Mouse (Mus musculus): ENCODE measurements at regions not wholly inside any gene's neighbourhood (a gene's known extent, or its start where the extent isn't known, plus 50 kb on each side); places are given as distances from the start of the nearest gene placed in this dataset.
A peak's percentile ranks its signal among the peaks of the same experiment; 100 is the strongest.
"Not testable (repeated sequence)": the region's sequence is repeated elsewhere in the genome, so short reads cannot be mapped to it uniquely, and the experiment has no call there.

GRCm38 (mm10) chr12:69467363-69467762 lies 95.1 kb upstream of the Gm9887 start:
- no peaks in the 10 kb centered on the region for H3K36me3 ChIP-seq
- no peaks in the 10 kb centered on the region for H3K27me3 ChIP-seq
- H3K9me3 ChIP-seq, result no peaks in the 10 kb centered on the region; the same call in 1 of the 2 replicates
- no peak overlapping the region for H3K4me2 ChIP-seq
- no peak overlapping the region for H3K9ac ChIP-seq (replicated peaks)
- H3K4me1 ChIP-seq (replicated peaks), result peaks cover 11% of the 10 kb centered on the region
- H3K27ac ChIP-seq, result no peak overlapping the region
- H3K4me3 ChIP-seq (replicated peaks), result no peak overlapping the region
- ATAC-seq (ENCODE audit: insufficient number of reproducible peaks, insufficient read depth, low FRiP score, low TSS enrichment, low read depth), result no peak
- WGBS, result 66% methylated on average over 4 of the region's 4 CpGs

DNA sequence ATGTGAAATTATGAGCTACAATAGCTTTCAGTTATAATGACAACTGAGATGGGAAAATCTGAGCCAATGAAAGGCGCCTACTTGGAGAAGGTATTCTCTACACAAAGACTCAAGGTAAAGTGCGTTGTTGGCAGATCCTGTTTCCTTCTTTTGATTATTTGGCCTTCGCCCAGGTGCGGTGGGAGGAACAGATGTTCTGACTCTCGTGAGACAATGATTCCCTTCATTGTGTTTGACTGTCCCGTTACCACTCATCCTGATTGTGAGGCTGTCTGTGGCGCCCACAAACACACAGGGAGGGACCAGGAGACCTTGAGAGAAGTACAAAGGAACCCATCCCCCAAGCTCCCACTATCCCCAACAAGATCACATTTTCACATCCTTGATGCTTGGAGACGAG lies 92.6 kb upstream of the Gm9887 start:
- Histone ChIP-seq H3K9me3 (no peaks in the 10 kb centered on the region), H3K4me3 (replicated peaks) (no peak overlapping the region), H3K27ac (no peak overlapping the region), H3K4me1 (replicated peaks) (peaks cover 19% of the 10 kb centered on the region), H3K27me3 (no peaks in the 10 kb centered on the region), H3K4me2 (no peak overlapping the region), H3K36me3 (no peaks in the 10 kb centered on the region), H3K9ac (replicated peaks) (no peak overlapping the region)
- WGBS, result 86% methylated on average over 8 of the region's 8 CpGs
- no peak for ATAC-seq (ENCODE audit: insufficient number of reproducible peaks, insufficient read depth, low FRiP score, low TSS enrichment, low read depth)

GRCm38 (mm10) chr12:69463327-69463726 lies 91.1 kb upstream of the Gm9887 start:
- not testable (repeated sequence) for H3K27ac ChIP-seq; H3K27me3 ChIP-seq; H3K36me3 ChIP-seq; H3K9ac ChIP-seq (replicated peaks); ATAC-seq (ENCODE audit: insufficient number of reproducible peaks, insufficient read depth, low FRiP score, low TSS enrichment, low read depth); H3K4me2 ChIP-seq; H3K9me3 ChIP-seq; H3K4me3 ChIP-seq (replicated peaks)
- peaks cover 19% of the 10 kb centered on the region for H3K4me1 ChIP-seq (replicated peaks)
- WGBS, result 96% methylated on average over 6 of the region's 6 CpGs

DNA sequence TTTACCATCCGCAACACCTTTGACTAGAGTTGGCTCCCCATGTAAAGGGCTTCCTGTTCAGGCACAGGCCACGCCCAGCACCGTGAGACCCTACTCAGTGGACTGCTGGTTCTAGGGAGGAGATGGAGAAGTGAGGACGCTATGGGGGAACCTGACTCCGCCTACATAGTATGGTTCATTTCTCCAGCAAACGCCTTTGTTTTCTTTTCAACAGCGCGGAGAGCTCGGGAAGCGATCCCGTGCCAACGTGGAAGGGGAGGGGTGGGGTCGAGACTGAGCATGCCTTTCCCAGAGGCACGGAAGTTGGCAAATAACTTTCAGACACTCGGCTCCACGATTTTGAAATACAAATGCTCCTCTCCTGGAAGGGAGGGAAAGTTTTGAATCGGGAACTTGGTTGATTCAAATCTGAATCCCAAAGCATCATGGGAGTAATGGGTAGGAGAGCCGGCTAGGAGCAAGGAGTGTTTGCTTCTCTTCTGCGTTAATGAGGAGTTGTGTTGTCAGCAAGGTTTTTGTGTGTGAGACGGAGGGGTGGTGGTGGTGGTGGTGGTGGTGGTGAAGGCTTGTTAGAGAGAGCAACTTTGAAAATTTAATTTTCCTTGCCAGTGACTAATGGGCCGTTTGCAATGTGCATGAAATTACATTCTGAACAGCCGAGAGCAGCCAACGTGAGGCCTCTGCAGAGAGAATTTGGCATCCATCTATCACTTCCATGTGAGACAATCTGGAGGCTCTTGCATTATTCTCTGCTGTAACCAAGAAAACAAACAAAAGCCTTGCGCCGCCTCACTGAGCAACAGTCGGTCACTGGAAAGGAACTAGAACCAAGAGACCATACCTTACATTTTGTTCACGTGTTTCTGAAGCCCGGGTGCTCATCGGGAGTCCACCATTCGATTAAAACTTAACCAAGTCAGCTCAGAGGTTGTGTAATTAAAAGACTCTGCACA lies 89.9 kb upstream of the Gm9887 start:
- WGBS, result 30% methylated on average over 30 of the region's 30 CpGs
- Histone ChIP-seq H3K27ac (peak overlapping the region; percentile 83), H3K27me3 (no peaks in the 10 kb centered on the region), H3K9ac (replicated peaks) (peak overlapping the region; percentile 47), H3K4me2 (peak overlapping the region; percentile 53), H3K36me3 (no peaks in the 10 kb centered on the region), H3K9me3 (no peaks in the 10 kb centered on the region), H3K4me3 (replicated peaks) (peak overlapping the region; percentile 32), H3K4me1 (replicated peaks) (peaks cover 14% of the 10 kb centered on the region; the same call in 1 of the 2 replicates)
- peak; percentile 88 for ATAC-seq (ENCODE audit: insufficient number of reproducible peaks, insufficient read depth, low FRiP score, low TSS enrichment, low read depth)

DNA sequence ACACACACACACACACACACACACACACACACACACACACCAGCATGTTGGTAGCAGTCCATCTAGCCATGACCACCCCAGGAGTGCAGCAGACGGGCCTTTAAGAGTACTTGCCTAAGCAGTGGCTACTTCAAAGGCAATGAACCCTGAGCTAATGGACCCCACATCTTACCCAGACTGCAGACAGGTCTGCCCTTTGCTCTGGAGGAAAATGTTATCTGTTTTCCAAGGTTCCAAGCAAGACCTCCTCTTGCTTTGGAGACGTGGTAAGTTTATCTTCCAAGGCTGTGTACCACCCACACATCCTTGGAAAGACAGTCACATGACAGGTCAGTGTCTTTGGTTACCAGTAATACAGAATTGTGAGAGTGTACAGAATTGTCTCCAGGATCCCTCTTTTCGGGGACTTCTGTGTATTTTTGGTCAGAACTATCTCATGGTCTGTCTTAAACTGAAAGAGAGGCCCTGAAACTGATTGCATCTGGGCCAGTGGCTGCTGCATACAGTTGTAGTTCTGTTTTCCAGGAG lies 88.4 kb upstream of the Gm9887 start:
- H3K36me3 ChIP-seq, result no peaks in the 10 kb centered on the region
- 62% methylated on average over 3 of the region's 3 CpGs for WGBS
- no peak overlapping the region for H3K9ac ChIP-seq (replicated peaks)
- no peaks in the 10 kb centered on the region for H3K27me3 ChIP-seq
- no peaks in the 10 kb centered on the region for H3K9me3 ChIP-seq
- H3K4me2 ChIP-seq, result no peak overlapping the region
- no peak overlapping the region for H3K27ac ChIP-seq
- H3K4me1 ChIP-seq (replicated peaks), result peaks cover 12% of the 10 kb centered on the region; the same call in 1 of the 2 replicates
- no peak overlapping the region for H3K4me3 ChIP-seq (replicated peaks)
- ATAC-seq (ENCODE audit: insufficient number of reproducible peaks, insufficient read depth, low FRiP score, low TSS enrichment, low read depth), result no peak

DNA sequence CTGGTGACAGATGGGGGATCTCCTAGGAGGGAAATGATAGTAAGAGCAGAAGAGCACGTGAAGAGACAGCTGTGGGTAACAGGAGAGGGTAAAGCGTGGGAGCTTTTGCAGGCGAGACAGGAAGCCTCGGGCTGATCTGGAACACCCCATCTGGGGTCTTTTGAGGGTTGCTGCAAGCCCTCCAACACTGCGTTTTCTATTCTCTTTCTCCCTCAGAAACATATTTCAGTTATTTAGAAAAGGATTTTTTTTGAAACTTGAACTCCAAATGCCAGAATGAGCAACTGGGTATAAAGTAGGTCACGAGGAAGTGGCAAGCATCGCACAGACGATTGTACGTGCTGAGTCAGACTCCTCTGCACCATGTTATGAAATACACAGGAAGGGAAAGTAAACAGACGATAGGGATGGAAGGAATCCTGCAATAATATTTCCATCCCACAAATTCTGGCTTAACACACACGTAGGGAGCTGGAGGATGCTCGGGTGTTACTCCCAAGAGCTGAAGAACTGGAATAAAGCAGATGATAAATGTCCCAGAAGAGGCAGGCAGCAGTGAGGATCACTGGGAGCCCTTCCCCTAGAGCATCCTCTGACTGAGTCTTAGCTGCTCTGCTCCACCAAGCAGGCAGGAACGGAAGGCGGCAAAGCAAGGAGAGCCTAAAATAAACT lies 86.0 kb upstream of the Gm9887 start:
- H3K9ac ChIP-seq (replicated peaks), result no peak overlapping the region
- H3K4me3 ChIP-seq (replicated peaks), result no peak overlapping the region
- no peak for ATAC-seq (ENCODE audit: insufficient number of reproducible peaks, insufficient read depth, low FRiP score, low TSS enrichment, low read depth)
- no peak overlapping the region for H3K4me2 ChIP-seq
- no peaks in the 10 kb centered on the region for H3K36me3 ChIP-seq
- 80% methylated on average over 14 of the region's 14 CpGs for WGBS
- H3K9me3 ChIP-seq, result no peaks in the 10 kb centered on the region
- no peak overlapping the region for H3K27ac ChIP-seq
- no peaks in the 10 kb centered on the region for H3K27me3 ChIP-seq
- peaks cover 12% of the 10 kb centered on the region; the same call in 1 of the 2 replicates for H3K4me1 ChIP-seq (replicated peaks)

- no peak overlapping the region for H3K27ac ChIP-seq
- no peak overlapping the region for H3K4me2 ChIP-seq
- H3K27me3 ChIP-seq, result no peaks in the 10 kb centered on the region
- H3K4me3 ChIP-seq (replicated peaks), result no peak overlapping the region
- no peaks in the 10 kb centered on the region for H3K36me3 ChIP-seq
- no peaks in the 10 kb centered on the region for H3K9me3 ChIP-seq
- H3K9ac ChIP-seq (replicated peaks), result no peak overlapping the region
- peaks cover 6% of the 10 kb centered on the region; the same call in 1 of the 2 replicates for H3K4me1 ChIP-seq (replicated peaks)
- no peak for ATAC-seq (ENCODE audit: insufficient number of reproducible peaks, insufficient read depth, low FRiP score, low TSS enrichment, low read depth)
- 89% methylated on average over 3 of the region's 3 CpGs for WGBS
Measured at GRCm38 (mm10) chr12:69456746-69457145, 84.5 kb upstream of the Gm9887 start.

DNA sequence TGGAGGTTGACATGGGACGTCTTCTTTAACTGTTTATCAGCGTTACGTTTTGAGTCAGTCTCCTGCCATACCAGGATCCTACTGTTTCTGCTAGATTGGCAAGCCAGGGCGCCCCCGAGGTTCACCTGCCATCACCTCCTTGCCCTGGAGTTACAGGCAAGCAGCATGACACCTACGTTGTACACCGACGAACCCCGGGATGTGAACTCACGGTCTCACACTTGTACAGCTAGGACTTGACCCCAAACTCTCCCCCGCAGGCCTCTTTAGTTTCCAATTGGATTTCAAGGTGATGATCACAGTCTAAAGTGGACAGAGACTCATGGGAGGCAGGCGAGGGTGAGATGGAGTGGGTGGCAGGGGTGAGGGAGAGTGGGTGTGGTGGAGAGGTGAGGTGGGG lies 83.9 kb upstream of the Gm9887 start:
- Histone ChIP-seq H3K27ac (no peak overlapping the region), H3K9me3 (no peaks in the 10 kb centered on the region), H3K4me1 (replicated peaks) (peaks cover under 1% of the 10 kb centered on the region; the same call in 1 of the 2 replicates), H3K9ac (replicated peaks) (no peak overlapping the region), H3K27me3 (no peaks in the 10 kb centered on the region), H3K4me2 (no peak overlapping the region), H3K36me3 (no peaks in the 10 kb centered on the region), H3K4me3 (replicated peaks) (no peak overlapping the region)
- no peak for ATAC-seq (ENCODE audit: insufficient number of reproducible peaks, insufficient read depth, low FRiP score, low TSS enrichment, low read depth)
- 89% methylated on average over 12 of the region's 12 CpGs for WGBS

DNA sequence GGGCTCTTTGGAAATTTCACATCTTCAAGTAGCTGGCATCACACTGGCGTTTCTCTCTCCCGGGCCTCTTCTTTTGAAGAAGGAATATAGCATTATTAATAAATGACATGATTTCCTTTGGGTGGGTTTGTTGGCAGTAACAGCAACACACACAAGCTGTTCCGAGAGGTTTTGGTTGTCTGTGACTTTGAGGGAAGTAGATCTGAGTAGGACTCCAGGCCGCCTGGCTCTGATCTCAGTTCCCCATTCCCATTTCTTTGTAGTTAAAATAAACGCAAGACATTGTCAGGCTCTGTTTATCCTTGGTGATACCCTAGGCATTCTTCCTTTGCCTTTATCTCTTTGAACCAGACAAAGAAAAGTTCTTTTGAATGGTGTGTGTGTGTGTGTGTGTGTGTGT lies 83.3 kb upstream of the Gm9887 start:
- Histone ChIP-seq H3K27ac (no peak overlapping the region), H3K4me2 (no peak overlapping the region), H3K9me3 (no peaks in the 10 kb centered on the region), H3K4me3 (replicated peaks) (no peak overlapping the region), H3K36me3 (no peaks in the 10 kb centered on the region), H3K9ac (replicated peaks) (no peak overlapping the region), H3K4me1 (replicated peaks) (no peaks in the 10 kb centered on the region), H3K27me3 (no peaks in the 10 kb centered on the region)
- 76% methylated on average over 5 of the region's 5 CpGs for WGBS
- ATAC-seq (ENCODE audit: insufficient number of reproducible peaks, insufficient read depth, low FRiP score, low TSS enrichment, low read depth), result no peak

DNA sequence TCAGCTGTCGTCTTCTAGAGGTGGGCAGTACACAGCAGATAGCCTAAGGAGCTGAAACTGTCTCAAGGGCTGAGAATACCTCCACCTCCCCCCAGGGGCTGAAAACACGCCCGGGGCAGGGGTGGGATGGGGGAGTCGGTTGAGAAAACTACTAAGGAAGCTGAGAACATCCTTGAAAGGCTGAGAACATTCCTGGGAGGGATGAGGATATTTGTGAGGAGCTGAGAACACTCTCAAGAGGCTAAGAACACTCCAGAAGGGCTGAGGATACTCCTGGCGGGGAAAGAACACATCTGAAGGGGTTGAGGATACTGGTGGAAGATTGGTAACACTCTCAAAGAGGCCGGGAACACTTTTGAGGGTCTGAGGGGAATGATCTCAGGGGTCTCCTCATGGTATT lies 81.3 kb upstream of the Gm9887 start:
- H3K36me3 ChIP-seq, result no peaks in the 10 kb centered on the region
- H3K4me1 ChIP-seq (replicated peaks), result peaks cover 2% of the 10 kb centered on the region
- no peak overlapping the region for H3K27ac ChIP-seq
- no peak for ATAC-seq (ENCODE audit: insufficient number of reproducible peaks, insufficient read depth, low FRiP score, low TSS enrichment, low read depth)
- no peak overlapping the region for H3K9ac ChIP-seq (replicated peaks)
- WGBS, result 82% methylated on average over 6 of the region's 6 CpGs
- no peak overlapping the region for H3K4me3 ChIP-seq (replicated peaks)
- no peak overlapping the region for H3K4me2 ChIP-seq
- no peaks in the 10 kb centered on the region for H3K9me3 ChIP-seq
- H3K27me3 ChIP-seq, result no peaks in the 10 kb centered on the region

- Histone ChIP-seq H3K4me2 (no peak overlapping the region), H3K4me3 (replicated peaks) (no peak overlapping the region), H3K4me1 (replicated peaks) (peaks cover 8% of the 10 kb centered on the region), H3K9ac (replicated peaks) (no peak overlapping the region), H3K9me3 (no peaks in the 10 kb centered on the region), H3K36me3 (no peaks in the 10 kb centered on the region), H3K27me3 (no peaks in the 10 kb centered on the region), H3K27ac (no peak overlapping the region)
- ATAC-seq (ENCODE audit: insufficient number of reproducible peaks, insufficient read depth, low FRiP score, low TSS enrichment, low read depth), result no peak
- 92% methylated on average over 10 of the region's 10 CpGs for WGBS
Measured at GRCm38 (mm10) chr12:69452986-69453385, 80.7 kb upstream of the Gm9887 start.

All from limb, embryonic 12.5 days (tissue).